Mouse (Mus musculus) kidney, adult 2 months (tissue): ENCODE measurements around the gene Gpr183.

Experiments used
- CTCF ChIP-seq: fragments of 200-500 bp; conservative IDR thresholded peaks from 2 replicates; pipeline ENCODE4 v1.5.1; 2011; ENCODE audit warnings: low read depth, mild to moderate bottlenecking, control low read depth, low read length, moderate library complexity, mixed read lengths; ENCODE audit not compliant: insufficient read depth, insufficient read length
- POLR2A ChIP-seq: fragments of 200-500 bp; IDR thresholded peaks from one replicate; pipeline ENCODE4 v1.6.1; 2011; ENCODE audit warnings: low read depth, low read length, control low read depth

GRCm38 (mm10) chr14:121983009-121983933 is 18.3 kb upstream of the Gpr183 start:
- TF ChIP-seq POLR2A (no peak), CTCF (no peak)
